Mouse (Mus musculus): ENCODE results near the gene Plin2. TPM values are rescaled to one million over a fixed set of nuclear protein-coding genes. Genes with fewer than 3 reads are reported as not detected.

Gene Plin2
- 10 to 100 TPM; 69.6 to 84.5 TPM for total RNA-seq (2021)
- long read RNA-seq, experiment 1, transcript Plin2-201 (8 exons, 1,888 nt) = major isoform, 50 of 96 reads
- long read RNA-seq, experiment 1, partial matches to known transcripts = 3 of 96 reads
- long read RNA-seq, experiment 1, other reads (novel, unspliced or antisense) = 41 of 96 reads
- long read RNA-seq, experiment 2, transcript Plin2-201 (8 exons, 1,888 nt) = major isoform, 47 of 87 reads
- long read RNA-seq, experiment 2, partial matches to known transcripts = 2 of 87 reads
- long read RNA-seq, experiment 2, other reads (novel, unspliced or antisense) = 38 of 87 reads

GRCm38 (mm10) chr4:86669780-86670201 lies at the start of gene Plin2:
Gene Plin2 (minus strand): TSS chr4:86670060.
- DNase-seq = peak; percentile 75

GRCm38 (mm10) chr4:86718878-86719577 lies 49.2 kb upstream of the Plin2 start:
- DNase-seq = no peak

- no peak for DNase-seq
These were observed 47.3 kb upstream of the Plin2 start for GRCm38 (mm10) chr4:86717176-86717575.

- no peak for DNase-seq
These were observed 45.5 kb upstream of the Plin2 start for GRCm38 (mm10) chr4:86715341-86715740.

- DNase-seq = no peak
These were observed 43.7 kb upstream of the Plin2 start for GRCm38 (mm10) chr4:86713518-86713917.

- DNase-seq = peak; percentile 22
These were observed 42.9 kb upstream of the Plin2 start for GRCm38 (mm10) chr4:86712751-86713195.

GRCm38 (mm10) chr4:86710666-86711215 lies 40.9 kb upstream of the Plin2 start:
- DNase-seq = no peak

GRCm38 (mm10) chr4:86710034-86710650 lies 40.3 kb upstream of the Plin2 start:
- DNase-seq = no peak

GRCm38 (mm10) chr4:86708801-86709200 lies 38.9 kb upstream of the Plin2 start:
- DNase-seq = no peak

- DNase-seq = no peak
These were observed 29.5 kb upstream of the Plin2 start for GRCm38 (mm10) chr4:86699161-86699865.

GRCm38 (mm10) chr4:86696890-86697289 lies 27.0 kb upstream of the Plin2 start:
- DNase-seq = no peak

- peak; percentile 53 for DNase-seq
These were observed 25.2 kb upstream of the Plin2 start for GRCm38 (mm10) chr4:86695081-86695480.

- no peak for DNase-seq
These were observed 23.1 kb upstream of the Plin2 start for GRCm38 (mm10) chr4:86692931-86693330.

GRCm38 (mm10) chr4:86691290-86691689 lies 21.4 kb upstream of the Plin2 start:
- no peak for DNase-seq

- no peak for DNase-seq
These were observed 20.9 kb upstream of the Plin2 start for GRCm38 (mm10) chr4:86690768-86691167.

GRCm38 (mm10) chr4:86690194-86690593 lies 20.3 kb upstream of the Plin2 start:
- DNase-seq = no peak

GRCm38 (mm10) chr4:86689056-86689735 lies 19.3 kb upstream of the Plin2 start:
- no peak for DNase-seq

- DNase-seq = no peak
These were observed 16.7 kb upstream of the Plin2 start for GRCm38 (mm10) chr4:86686564-86686963.

- DNase-seq = no peak
These were observed 16.1 kb upstream of the Plin2 start for GRCm38 (mm10) chr4:86686009-86686366.

GRCm38 (mm10) chr4:86685231-86686008 lies 15.6 kb upstream of the Plin2 start:
- DNase-seq = no peak

- no peak for DNase-seq
These were observed 14.9 kb upstream of the Plin2 start for GRCm38 (mm10) chr4:86684806-86685205.
